Mouse (Mus musculus): ENCODE data around the gene Sema3b.
"Not testable (repeated sequence)": the region's sequence is repeated elsewhere in the genome, so short reads cannot be mapped to it uniquely, and the experiment has no call there.

The Sema3b gene

DNA sequence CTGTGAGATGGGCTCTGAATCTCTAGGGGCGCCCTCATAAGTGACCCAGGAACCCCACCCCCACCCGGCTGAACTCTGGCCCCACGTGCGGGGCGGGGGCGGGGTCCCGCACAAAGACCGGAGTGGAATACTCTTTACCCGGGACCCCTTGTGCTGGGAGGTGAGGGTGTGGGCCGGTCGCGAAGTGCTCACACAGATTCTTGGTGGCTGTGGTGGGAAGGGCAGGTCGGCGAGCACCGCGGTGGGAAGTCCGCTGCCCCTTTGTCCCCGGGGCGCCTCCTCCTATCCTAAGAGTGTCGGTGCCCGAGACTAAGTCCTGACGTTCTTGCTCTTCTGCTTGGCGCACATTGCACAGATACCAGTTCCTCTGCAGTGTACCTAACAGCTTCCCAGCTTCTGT lies 39.8 kb downstream of the Sema3b start:
- DNase-seq (ENCODE audit: low read depth) = no peak

DNA sequence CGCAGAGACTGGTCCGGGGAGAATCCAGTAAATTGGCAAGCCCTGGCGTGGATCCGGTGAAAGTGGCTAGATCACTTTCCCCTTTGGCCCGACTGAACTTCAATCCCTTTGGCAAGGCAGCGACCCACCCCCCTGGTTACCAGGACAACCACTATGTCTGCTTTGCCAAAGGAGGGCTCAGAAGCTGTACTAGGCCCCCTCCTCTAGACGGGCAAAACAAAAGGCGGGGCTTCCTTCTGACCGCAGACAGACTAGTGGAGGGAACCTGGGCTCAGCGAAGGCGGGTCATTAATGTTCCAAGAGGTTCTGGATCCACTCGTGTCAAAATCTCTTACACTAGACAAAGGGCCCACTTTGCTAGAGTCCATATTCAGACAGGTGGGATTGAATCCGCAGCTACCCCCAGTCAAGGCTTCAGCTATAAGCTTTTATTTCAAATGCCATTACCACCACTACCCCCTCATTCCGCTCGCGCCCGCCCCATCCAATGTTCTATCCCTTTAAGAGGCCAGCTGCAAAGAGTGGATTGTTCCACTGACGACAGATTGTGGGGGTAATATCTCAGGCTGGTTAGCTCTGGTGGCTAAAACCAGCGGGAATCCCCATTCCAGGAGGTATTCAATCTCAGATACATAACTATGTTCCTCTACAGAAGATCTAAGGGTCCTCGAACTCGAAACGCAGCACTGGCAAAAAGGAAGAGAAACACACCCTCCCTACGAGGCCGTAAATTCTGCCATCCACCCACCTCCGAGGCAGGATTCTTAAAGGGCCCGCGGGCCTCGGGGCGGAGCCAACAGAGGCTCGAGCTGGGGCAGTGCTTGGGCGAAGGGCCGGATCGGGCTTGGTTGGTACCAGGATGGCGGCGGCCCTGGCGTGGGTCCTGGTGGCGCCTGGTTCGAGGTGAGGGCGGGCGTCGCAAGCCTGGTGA lies 40.4 kb downstream of the Sema3b start:
- DNase-seq (ENCODE audit: low read depth) = peak; percentile 85

DNA sequence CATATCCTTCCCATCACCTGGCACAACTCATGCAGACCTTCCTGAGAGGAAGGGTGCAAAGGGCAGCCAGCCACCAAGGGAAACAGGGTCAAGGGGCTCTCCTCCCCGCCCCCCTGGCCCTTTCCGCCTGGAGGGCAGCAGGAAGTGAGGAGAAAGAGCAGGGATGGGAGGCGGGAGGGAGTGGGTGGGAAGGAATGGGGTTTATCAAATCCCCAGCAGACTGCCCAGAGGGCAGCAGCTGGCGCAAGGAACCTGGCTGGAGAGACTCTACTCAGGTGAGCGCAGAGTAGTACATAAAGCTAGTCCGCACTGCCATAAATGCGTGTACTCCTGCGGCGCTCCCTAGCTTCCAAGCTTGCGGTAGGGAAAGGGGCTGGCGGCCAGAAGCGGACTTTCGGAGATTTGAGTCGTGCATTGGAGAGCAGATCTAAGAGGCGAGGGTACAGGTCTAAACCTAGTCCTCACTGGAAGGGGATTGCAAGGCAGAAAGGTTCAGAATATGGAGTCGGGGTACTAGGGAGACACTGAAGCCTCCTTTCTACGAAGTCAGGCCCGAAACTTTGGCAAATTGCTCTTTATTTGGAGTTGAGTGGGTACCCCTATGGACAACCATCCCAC lies 41.2 kb downstream of the Sema3b start, which contains the start of gene Hyal2:
Gene Hyal2, plus strand, starts transcription at position 244 of the 618 bp plus-strand sequence.
- DNase-seq (ENCODE audit: low read depth) = no peak

DNA sequence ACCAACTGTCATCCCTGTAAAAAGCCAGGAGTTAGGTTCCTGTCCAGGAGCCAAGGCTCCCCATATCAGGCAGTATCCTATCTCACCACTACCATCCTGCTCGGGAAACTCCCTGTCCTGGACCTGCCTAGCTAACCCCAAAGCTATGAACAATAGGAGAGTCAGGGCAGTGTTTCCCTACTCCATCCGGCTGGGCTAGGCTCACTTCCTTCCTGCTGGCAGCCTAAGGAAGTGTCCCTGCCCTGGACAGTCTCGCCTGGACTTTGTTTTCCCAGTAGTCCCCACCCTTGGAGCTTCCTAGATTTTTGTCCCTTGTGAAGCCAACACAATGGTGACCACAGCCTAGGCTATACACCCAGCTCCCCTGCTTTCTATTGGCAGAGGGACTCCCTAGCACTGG lies 42.2 kb downstream of the Sema3b start:
- no peak for DNase-seq (ENCODE audit: low read depth)

- DNase-seq (ENCODE audit: low read depth) = peak; percentile 81
These were observed 42.9 kb downstream of the Sema3b start for GRCm38 (mm10) chr9:107566041-107566709.

DNA sequence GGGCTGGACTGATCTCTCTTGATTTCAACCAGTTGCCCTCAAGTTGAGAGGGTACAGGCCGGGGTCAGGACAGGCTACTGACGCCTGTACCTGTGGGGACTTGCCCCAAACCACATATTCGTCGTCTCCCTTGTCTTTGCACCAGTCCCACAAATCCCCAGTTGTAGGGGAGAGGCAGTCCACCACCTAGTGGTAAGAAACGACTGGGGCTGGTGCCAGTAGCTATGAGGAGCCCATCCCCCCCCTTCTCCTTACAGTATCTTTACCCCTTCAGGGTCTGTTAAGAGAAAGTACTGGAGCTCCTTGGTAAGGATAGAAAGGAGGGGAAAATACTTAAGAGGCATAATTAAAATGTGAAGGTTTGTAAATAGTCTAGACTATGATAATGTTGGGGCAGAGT lies 43.5 kb downstream of the Sema3b start:
- DNase-seq (ENCODE audit: low read depth) = not testable (repeated sequence)

DNA sequence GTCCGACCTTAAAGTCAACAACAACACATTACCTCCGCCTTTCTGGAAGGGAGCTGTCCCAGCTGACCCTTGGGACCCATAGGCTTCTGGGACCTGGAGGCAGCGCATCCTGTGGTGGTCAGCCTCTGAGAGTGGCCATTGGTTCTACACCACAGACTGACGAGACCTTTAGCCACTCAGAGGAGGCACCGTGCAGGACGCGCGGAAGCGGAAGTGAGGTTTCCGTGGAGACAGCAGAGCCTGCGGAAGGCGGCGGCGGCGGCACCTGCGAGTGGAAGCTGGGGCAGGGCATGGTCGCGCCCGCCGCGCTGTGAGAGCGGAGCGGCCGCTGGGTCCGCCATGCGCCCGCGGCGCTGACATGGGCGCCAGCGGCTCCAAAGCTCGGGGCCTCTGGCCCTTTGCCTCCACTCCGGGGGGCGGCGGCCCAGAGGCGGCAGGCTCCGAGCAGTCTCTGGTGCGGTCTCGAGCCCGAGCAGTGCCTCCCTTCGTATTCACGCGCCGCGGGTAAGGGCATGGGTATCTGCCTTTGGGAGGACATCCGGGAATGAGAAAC lies 45.9 kb downstream of the Sema3b start, which contains the start of gene Tusc2:
Gene Tusc2, plus strand, starts transcription at position 227 of the 553 bp plus-strand sequence.
- peak; percentile 90 for DNase-seq (ENCODE audit: low read depth)

DNA sequence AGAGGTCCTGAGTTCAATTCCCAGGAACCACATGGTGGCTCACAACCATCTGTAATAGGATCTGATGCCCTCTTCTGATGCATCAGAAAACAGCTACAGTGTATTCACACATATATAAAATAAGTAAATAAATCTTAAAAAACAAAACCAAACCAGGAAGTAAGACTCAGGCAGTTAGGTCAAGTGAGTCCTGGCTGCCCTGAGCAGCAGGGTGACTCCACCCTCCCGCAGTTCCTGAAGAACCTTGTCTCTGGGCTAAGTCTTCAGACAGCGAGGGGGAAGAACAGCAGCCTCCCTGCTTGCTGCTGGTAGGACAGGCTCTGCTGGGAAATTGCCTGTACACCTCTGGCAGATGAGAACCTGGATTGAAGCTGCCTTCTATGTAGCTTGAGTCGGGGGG lies 52.7 kb downstream of the Sema3b start:
- DNase-seq (ENCODE audit: low read depth) = no peak

DNA sequence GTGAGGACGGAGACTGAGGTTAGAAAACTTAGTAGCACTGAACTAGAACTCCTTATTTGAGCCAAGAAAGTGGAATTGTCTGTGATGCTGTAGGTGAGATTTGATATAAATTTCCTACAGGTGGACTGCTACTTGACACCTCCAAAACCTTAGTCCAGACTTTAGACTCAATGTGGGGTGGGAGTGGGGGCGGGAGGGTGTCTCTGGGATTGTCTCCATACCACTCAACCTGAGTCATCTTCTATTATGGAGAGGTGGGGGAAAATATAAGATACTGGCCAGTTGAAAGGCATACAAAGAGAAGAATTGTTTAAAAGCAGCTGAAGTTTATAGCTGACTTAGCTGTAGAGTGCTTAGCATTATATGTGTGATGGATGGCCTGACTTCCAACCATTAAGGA lies 53.3 kb downstream of the Sema3b start:
- DNase-seq (ENCODE audit: low read depth) = no peak

DNA sequence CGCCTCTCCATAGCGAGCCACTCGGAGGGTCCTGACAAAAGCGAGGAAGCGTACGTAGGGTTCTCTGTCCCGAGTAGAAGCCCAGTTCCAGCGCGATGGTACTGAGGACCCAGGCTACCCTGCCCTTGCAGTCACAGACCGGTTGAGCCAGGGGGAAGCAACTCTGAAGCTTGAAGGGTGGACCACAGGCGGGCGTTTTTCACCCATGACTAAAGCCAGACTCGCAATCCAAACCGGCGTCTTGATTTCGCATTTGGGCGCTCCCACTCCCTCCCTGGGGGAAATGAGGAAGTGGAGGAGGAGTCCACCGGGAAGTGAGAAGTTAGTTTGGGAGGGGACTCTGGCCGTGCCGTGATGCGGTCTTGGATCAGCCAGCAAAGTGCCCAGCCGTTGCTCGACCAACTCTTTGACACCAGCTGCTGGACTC lies 54.0 kb downstream of the Sema3b start:
- no peak for DNase-seq (ENCODE audit: low read depth)

DNA sequence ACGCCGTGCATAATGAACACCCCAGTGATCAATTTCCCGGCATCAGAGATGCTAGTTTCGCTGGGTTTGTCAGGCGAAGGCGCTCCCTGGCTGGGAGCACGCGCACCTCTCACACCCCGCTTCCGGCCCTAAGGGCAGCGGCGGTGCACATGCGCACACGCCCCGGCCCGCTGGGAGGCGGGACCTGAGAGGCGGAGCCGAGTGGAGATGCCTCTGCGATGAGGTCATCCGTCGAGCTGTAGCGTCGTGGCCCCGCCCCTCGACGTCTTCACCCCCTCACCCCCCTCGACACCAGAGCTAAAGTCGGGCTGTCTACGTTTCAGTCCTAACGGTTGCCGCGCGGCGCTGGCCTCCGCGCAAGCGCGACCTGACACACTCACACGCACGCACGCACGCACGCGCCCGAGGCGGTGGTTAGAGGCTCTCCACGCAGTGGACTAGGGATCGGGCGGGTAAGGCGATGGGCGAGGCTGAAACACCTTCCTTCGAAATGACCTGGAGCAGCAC lies 54.7 kb downstream of the Sema3b start:
- DNase-seq (ENCODE audit: low read depth) = peak; percentile 95

DNA sequence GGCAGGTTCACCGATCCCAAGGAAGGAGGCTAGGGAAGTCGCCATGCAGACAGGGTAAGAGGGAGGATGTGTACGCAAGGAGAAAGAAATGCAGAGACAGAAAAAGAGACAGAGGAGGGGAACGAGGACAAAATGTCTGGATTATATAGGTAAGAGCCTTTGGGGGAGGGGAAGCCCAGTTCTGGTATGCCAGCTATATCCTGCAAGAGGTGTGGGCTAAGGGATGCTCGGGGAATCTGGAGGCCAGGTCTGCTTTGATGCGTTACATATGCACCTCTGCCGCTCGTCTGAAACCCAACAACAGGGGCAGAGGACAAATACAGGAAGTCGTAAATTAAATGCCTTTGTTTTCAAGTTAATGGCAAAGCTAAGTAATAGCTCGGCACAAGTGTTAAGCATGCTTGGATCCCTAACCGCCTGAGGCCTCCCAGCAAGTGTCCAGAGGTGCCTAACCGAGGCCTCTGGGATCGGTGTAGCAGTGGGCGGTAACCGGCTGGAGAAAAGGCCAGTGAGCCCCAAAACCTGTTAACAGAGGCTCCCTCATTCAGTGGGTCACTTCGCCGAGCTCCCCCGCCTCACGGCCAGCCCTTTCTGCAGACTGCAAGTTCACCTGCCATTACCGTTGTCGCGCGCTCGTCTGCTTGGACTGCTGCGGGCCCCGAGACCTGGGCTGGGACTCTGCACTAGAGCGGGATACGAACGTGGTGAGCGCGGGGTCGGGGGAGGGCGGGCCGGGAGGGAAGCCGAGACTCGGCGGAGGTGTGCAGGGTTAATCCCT lies 55.3 kb downstream of the Sema3b start:
- DNase-seq (ENCODE audit: low read depth) = no peak

DNA sequence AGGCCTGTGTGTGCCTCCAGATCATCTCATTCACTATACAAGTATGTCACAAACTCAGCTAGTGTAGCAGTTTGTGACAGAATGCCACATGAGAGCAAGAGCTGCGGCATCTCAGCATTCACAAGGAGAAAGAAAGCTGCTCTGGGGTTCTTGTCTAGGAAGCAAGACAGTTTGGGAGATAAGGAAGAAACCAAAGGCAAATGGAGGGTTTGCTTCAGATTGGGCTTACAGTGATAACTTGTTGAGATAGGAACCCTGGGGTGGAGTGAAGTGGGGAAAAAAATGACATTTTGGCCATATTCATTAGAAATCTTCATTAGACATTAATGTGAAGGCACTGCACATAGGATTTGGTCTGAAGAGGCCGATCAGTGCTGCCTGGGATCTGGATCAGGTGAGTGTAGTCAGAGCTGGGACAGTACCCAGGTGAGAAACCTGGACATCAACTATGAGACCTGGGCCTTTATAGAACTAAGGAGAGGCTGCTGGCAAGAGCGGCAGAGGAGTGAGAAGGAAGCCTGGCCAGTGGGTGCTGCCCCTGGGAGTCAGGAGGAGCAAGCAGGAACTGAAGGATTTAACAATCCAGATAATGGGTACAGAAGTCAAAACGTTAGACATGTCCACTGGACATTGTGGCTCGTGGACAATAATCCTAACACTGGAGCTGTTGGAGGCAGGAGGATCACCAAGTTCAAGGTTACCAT lies 56.2 kb downstream of the Sema3b start:
- DNase-seq (ENCODE audit: low read depth) = no peak

GRCm38 (mm10) chr9:107551890-107552355 lies 57.1 kb downstream of the Sema3b start:
- DNase-seq (ENCODE audit: low read depth) = no peak

GRCm38 (mm10) chr9:107551117-107551889 lies 57.7 kb downstream of the Sema3b start, which contains the start of gene Rassf1:
Gene Rassf1, plus strand, starts transcription at chr9:107551555.
- DNase-seq (ENCODE audit: low read depth) = no peak

DNA sequence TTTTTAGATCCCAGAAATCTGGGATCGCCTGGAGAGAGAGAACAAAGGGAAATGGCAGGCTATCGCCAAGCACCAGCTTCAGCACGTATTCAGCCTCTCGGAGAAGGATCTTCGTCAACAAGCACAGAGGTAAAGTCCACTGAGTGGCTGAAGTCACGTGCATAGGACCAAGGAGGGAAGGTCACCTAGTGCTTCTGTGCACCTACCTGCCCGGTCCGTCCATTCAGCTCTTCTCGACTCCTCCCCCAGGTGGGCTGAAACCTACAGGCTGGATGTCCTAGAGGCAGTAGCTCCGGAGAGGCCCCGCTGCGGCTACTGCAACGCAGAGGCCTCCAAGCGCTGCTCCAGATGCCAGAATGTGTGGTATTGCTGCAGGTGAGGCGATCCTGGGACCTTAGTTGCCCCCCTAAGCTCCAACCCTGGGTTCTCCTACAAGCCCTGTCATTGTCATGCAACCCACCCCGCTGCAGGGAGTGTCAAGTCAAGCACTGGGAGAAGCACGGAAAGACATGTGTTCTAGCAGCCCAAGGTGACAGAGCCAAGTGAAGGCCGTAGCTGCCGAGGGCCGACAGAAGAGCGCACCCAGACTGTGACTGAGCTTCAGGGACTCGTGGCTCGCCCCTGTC lies 58.4 kb downstream of the Sema3b start:
- DNase-seq (ENCODE audit: low read depth) = no peak

GRCm38 (mm10) chr9:107549297-107550074 lies 59.5 kb downstream of the Sema3b start:
- no peak for DNase-seq (ENCODE audit: low read depth)

DNA sequence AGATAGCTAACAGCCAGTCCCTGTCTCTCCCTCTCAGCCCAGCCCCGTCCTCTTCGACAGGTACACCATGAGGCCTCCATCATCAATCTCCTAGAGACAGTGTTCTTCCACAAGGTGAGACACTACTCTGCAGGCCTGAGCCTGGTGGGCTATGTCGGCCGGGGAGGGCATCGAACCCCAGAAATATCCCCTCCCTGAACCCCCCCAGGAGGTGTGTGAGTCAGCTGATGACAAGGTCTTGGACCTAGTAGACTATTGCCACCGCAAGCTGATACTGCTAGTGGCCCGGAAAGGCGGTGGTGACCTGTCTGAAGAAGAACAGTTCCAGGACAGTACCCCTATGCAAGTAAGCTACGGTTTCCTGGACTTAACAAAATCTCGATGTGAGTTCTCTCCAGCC lies 60.2 kb downstream of the Sema3b start:
- no peak for DNase-seq (ENCODE audit: low read depth)

All from c-Kit-positive CD71-positive TER-119-negative erythroid progenitor cells, embryonic 14.5 days (primary cell).